Mouse (Mus musculus) small intestine, adult 2 months (tissue): Measurements from ENCODE around the gene Parm1.

ENCODE experiments used
- CTCF ChIP-seq: fragments of 200-500 bp; IDR thresholded peaks from 2 replicates; pipeline ENCODE4 v1.5.1; 2012; ENCODE audit warnings: low read depth, mild to moderate bottlenecking, control low read depth, inconsistent platforms, low read length, moderate library complexity, mixed read lengths; ENCODE audit not compliant: insufficient replicate concordance, insufficient read length; ENCODE audit errors: extremely low read depth
- POLR2A ChIP-seq: fragments of 200-500 bp; IDR thresholded peaks from 2 replicates; pipeline ENCODE4 v1.6.1; 2012; ENCODE audit warnings: low read depth, mild to moderate bottlenecking, control low read depth, inconsistent platforms, low read length, moderate library complexity

DNA sequence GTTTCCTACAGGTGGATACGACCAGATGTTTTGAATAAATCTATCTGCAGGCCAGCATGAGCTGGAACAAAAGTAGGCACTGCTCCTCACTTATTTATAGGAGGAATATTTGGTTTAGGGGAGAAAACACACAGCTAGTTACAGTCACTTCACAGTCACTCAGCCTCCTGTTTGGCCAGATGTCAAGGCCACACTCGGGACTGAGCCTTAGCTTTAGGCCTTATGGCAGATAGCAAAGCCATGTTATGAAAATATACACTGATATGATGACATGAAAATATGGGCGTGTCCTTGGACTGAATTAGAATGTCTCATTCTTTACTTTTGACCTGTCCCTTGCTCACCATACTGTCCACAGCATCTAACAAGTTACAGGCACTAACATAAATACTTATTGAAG lies 137.8 kb downstream of the Parm1 start:
- TF ChIP-seq CTCF (no peak), POLR2A (no peak)
